Mouse (Mus musculus): ENCODE results near the gene Plekha6. TPM values are rescaled to one million over a fixed set of nuclear protein-coding genes. Genes with fewer than 3 reads are reported as not detected.
"Not testable (repeated sequence)": the region's sequence is repeated elsewhere in the genome, so short reads cannot be mapped to it uniquely, and the experiment has no call there.

The Plekha6 gene
- polyA plus RNA-seq, 1 experiment from 2014 or later, result 2.0 TPM

DNA sequence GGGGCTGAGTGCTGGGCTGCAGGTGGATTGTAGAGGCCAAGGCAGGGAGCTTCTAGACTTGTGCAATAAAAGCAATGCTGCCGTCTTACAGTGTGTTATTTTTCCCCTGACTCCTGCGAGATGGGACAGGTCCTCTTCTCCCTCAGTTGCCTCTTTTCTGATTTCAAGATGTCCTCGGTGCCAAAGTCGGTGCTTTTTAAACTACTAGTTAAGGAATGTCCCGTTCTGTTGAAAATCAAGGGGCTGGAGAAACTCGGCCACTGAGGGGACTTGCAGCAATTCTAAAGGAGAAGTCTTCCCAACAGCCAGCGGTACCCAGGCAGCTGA, 165.6 kb downstream of the Plekha6 start:
- no peak for DNase-seq (ENCODE audit: low spot score)
- H3K27me3 ChIP-seq (ENCODE audit: control insufficient read depth, insufficient read depth, low read length), result peaks cover 2% of the 10 kb centered on the region; the same call in 1 of the 2 replicates
- H3K27ac ChIP-seq (replicated peaks; ENCODE audit: low read depth, low read length), result no peak overlapping the region

DNA sequence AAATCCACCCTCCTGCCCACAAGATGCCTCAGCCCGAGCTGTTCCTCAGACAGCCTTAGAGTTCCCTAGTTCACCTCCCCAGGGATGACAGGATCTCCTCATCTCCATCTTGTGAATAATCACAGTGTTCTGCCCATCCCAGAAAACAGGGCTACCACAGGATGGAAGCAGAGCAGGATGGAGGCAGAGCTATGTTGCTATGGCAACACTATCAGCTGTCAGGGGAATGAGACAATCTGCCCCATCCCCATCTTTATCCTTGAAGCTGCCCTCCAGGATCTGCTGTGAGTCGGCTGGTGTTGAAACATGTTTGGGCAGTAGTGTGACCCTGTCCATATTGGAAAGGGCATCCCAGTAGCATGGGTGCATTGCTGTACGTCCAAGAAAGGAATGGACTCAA, 167.1 kb downstream of the Plekha6 start:
- no peak overlapping the region for H3K9ac ChIP-seq (replicated peaks; ENCODE audit: low read length)
- no peak overlapping the region for H3K4me3 ChIP-seq (ENCODE audit: low read depth, low read length)
- peaks cover 2% of the 10 kb centered on the region; the same call in 1 of the 2 replicates for H3K27me3 ChIP-seq (ENCODE audit: control insufficient read depth, insufficient read depth, low read length)
- H3K4me1 ChIP-seq (ENCODE audit: control insufficient read depth, insufficient read depth, low read length), result no peaks in the 10 kb centered on the region
- no peak for ATAC-seq (replicated peaks; ENCODE audit: insufficient number of reproducible peaks, low FRiP score, low TSS enrichment, low read depth)
- H3K27ac ChIP-seq (replicated peaks; ENCODE audit: low read depth, low read length), result no peak overlapping the region
- no peak overlapping the region for H3K4me2 ChIP-seq (ENCODE audit: low read depth, low read length)
- no peaks in the 10 kb centered on the region for H3K36me3 ChIP-seq (replicated peaks; ENCODE audit: control insufficient read depth, insufficient read depth, low read depth, low read length)
- WGBS, result 61% methylated on average over 3 of the region's 3 CpGs
- no peak for DNase-seq (ENCODE audit: low spot score)
- no peaks in the 10 kb centered on the region for H3K9me3 ChIP-seq (replicated peaks; ENCODE audit: control insufficient read depth, low read length)

More for the DNA sequence above, 165.6 kb downstream of the Plekha6 start:
- Histone ChIP-seq H3K36me3 (replicated peaks; ENCODE audit: control insufficient read depth, insufficient read depth, low read depth, low read length) (no peaks in the 10 kb centered on the region), H3K4me3 (ENCODE audit: low read depth, low read length) (peak overlapping the region; percentile 18), H3K4me1 (ENCODE audit: control insufficient read depth, insufficient read depth, low read length) (no peaks in the 10 kb centered on the region), H3K9ac (replicated peaks; ENCODE audit: low read length) (no peak overlapping the region), H3K4me2 (ENCODE audit: low read depth, low read length) (peak overlapping the region; percentile 49), H3K9me3 (replicated peaks; ENCODE audit: control insufficient read depth, low read length) (no peaks in the 10 kb centered on the region)
- 23% methylated on average over 7 of the region's 7 CpGs for WGBS
- ATAC-seq (replicated peaks; ENCODE audit: insufficient number of reproducible peaks, low FRiP score, low TSS enrichment, low read depth), result no peak

DNA sequence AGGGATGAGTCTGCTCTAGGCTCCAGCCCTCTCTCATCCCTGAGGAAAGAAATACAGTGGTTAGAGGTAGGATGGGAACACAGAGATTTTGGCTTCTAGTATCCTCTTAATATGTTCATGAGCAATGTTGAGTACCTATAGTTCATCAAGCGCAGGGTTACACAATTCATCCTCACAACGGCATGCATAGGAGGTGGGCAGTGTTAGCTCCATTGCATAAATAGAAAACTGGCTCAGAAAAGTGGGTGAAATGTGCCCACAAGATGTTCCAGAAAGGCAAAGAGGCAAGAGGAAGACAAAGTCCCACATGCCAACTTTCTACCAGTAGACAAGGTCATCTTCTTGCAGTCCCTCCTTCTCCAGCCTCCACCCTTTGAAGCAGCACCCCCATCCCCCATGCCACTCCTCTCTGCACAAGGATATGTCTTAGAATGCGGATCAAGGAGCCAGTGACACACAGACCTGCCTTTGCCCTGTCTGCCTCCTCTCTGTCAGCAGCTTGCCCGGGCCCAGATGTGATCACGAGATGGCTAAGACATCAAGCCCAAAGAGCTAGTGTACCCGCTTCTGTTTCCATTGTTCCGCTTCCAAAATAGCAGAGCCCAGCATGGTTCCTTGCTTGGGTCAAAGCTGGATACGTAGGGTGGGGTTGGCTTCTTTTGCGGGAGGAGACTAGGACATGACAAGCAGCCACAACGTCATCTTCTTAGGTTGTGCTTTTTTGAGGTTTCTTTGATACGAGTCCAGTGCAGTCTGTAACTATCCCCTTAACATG, 168.8 kb downstream of the Plekha6 start:
- H3K4me1 ChIP-seq (ENCODE audit: control insufficient read depth, insufficient read depth, low read length), result no peaks in the 10 kb centered on the region
- no peaks in the 10 kb centered on the region for H3K36me3 ChIP-seq (replicated peaks; ENCODE audit: control insufficient read depth, insufficient read depth, low read depth, low read length)
- no peak for DNase-seq (ENCODE audit: low spot score)
- H3K4me2 ChIP-seq (ENCODE audit: low read depth, low read length), result no peak overlapping the region
- no peak overlapping the region for H3K4me3 ChIP-seq (ENCODE audit: low read depth, low read length)
- no peak for ATAC-seq (replicated peaks; ENCODE audit: insufficient number of reproducible peaks, low FRiP score, low TSS enrichment, low read depth)
- H3K9me3 ChIP-seq (replicated peaks; ENCODE audit: control insufficient read depth, low read length), result no peaks in the 10 kb centered on the region
- H3K27me3 ChIP-seq (ENCODE audit: control insufficient read depth, insufficient read depth, low read length), result peaks cover 2% of the 10 kb centered on the region; the same call in 1 of the 2 replicates
- H3K27ac ChIP-seq (replicated peaks; ENCODE audit: low read depth, low read length), result no peak overlapping the region
- H3K9ac ChIP-seq (replicated peaks; ENCODE audit: low read length), result no peak overlapping the region
- WGBS, result 87% methylated on average over 11 of the region's 11 CpGs

DNA sequence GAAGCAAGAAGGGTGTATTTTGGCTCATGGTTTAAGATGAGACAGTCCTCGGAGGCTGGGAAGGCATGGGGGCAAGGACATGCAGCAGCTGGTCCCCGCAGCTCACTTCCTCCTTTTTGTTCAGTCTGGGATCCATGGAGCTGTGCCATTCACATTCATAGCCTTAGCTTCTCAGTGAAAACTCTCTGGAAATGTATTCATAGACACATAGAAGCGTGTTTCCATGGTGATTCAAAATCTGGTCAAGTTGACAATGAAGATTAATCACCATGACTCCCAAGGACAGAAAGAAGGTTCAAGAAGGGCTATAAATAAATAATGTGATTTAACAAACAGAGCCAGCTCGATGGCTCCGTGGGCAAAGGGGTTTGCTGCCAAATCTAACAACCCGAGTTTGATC, 169.9 kb downstream of the Plekha6 start:
- Histone ChIP-seq H3K36me3 (replicated peaks; ENCODE audit: control insufficient read depth, insufficient read depth, low read depth, low read length) (no peaks in the 10 kb centered on the region), H3K4me3 (ENCODE audit: low read depth, low read length) (no peak overlapping the region), H3K4me2 (ENCODE audit: low read depth, low read length) (no peak overlapping the region), H3K27ac (replicated peaks; ENCODE audit: low read depth, low read length) (no peak overlapping the region), H3K9ac (replicated peaks; ENCODE audit: low read length) (no peak overlapping the region), H3K27me3 (ENCODE audit: control insufficient read depth, insufficient read depth, low read length) (peaks cover 2% of the 10 kb centered on the region; the same call in 1 of the 2 replicates), H3K9me3 (replicated peaks; ENCODE audit: control insufficient read depth, low read length) (no peaks in the 10 kb centered on the region), H3K4me1 (ENCODE audit: control insufficient read depth, insufficient read depth, low read length) (no peaks in the 10 kb centered on the region)
- DNase-seq (ENCODE audit: low spot score), result no peak
- 78% methylated on average over 6 of the region's 6 CpGs for WGBS
- no peak for ATAC-seq (replicated peaks; ENCODE audit: insufficient number of reproducible peaks, low FRiP score, low TSS enrichment, low read depth)

DNA sequence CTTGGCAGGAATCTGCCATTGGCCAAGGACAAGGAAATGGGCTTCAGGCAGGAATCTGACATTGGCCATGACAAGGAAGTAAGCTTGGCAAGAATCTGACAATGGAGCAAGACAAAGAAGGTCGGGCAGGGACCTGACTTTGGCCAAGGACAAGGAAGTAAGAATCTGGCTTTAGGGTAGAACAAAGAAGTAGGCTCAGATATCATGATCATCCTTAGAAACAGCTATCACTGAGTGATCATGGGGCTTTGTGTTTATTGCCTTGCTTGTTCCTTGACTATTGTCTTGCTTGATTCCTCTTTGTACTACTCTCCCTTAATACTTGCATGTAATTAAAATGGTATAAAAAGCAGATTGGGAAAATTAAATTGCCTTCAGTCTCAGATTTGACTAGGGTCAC, 176.4 kb downstream of the Plekha6 start:
- not testable (repeated sequence) for DNase-seq (ENCODE audit: low spot score); H3K4me2 ChIP-seq (ENCODE audit: low read depth, low read length); H3K4me3 ChIP-seq (ENCODE audit: low read depth, low read length); ATAC-seq (replicated peaks; ENCODE audit: insufficient number of reproducible peaks, low FRiP score, low TSS enrichment, low read depth); H3K9ac ChIP-seq (replicated peaks; ENCODE audit: low read length); H3K36me3 ChIP-seq (replicated peaks; ENCODE audit: control insufficient read depth, insufficient read depth, low read depth, low read length); H3K27ac ChIP-seq (replicated peaks; ENCODE audit: low read depth, low read length); H3K4me1 ChIP-seq (ENCODE audit: control insufficient read depth, insufficient read depth, low read length); H3K27me3 ChIP-seq (ENCODE audit: control insufficient read depth, insufficient read depth, low read length); H3K9me3 ChIP-seq (replicated peaks; ENCODE audit: control insufficient read depth, low read length)
- WGBS, result 67% methylated on average over 1 of the region's 1 CpGs

DNA sequence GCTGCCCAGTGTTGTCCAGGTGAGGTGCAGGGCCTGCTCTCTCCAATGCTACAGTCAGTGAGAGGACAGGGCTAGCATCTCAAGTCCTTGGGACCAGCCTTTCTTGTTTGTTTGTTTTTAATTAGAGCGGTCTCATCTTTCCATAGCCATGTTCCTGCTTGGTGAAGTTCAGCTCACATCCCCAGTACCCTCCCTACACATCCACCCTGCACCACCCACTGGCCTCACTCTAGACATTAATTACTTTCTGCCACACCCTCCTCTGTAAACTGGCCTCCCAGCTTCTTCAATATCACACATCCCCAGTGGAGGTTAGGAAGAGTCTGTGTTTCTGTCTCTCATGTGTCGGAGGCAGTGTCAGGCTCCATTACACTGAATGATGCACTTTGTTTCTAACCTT, 180.3 kb downstream of the Plekha6 start:
- ATAC-seq (replicated peaks; ENCODE audit: insufficient number of reproducible peaks, low FRiP score, low TSS enrichment, low read depth) (no peak), DNase-seq (ENCODE audit: low spot score) (no peak)
- Histone ChIP-seq H3K36me3 (replicated peaks; ENCODE audit: control insufficient read depth, insufficient read depth, low read depth, low read length) (no peaks in the 10 kb centered on the region), H3K9me3 (replicated peaks; ENCODE audit: control insufficient read depth, low read length) (no peaks in the 10 kb centered on the region), H3K4me1 (ENCODE audit: control insufficient read depth, insufficient read depth, low read length) (no peaks in the 10 kb centered on the region), H3K4me3 (ENCODE audit: low read depth, low read length) (no peak overlapping the region), H3K4me2 (ENCODE audit: low read depth, low read length) (no peak overlapping the region), H3K27me3 (ENCODE audit: control insufficient read depth, insufficient read depth, low read length) (no peaks in the 10 kb centered on the region), H3K27ac (replicated peaks; ENCODE audit: low read depth, low read length) (no peak overlapping the region), H3K9ac (replicated peaks; ENCODE audit: low read length) (no peak overlapping the region)
- WGBS, result 93% methylated on average over 2 of the region's 2 CpGs

DNA sequence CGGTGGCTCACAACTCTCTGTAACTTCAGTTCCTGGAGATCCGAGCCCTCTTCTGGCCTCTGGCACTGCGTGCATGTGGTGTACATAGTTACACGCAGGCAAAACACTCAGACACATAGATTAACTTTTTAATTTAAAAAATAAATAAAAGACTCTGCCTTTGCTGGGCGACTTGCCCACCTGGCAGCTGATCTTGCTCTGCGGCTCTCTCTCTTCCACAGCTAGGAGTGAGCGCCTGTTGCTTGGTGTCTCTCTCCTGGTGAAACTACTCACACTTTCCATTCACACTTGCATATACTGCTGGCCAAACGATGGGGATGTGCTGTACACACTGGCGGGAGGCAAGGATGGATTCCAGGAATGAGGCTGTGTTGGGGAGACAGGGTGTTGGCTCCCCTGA, 182.5 kb downstream of the Plekha6 start:
- DNase-seq (ENCODE audit: low spot score) (no peak), ATAC-seq (replicated peaks; ENCODE audit: insufficient number of reproducible peaks, low FRiP score, low TSS enrichment, low read depth) (no peak)
- 90% methylated on average over 9 of the region's 9 CpGs for WGBS
- no peaks in the 10 kb centered on the region for H3K9me3 ChIP-seq (replicated peaks; ENCODE audit: control insufficient read depth, low read length)
- H3K4me1 ChIP-seq (ENCODE audit: control insufficient read depth, insufficient read depth, low read length), result no peaks in the 10 kb centered on the region
- no peaks in the 10 kb centered on the region for H3K27me3 ChIP-seq (ENCODE audit: control insufficient read depth, insufficient read depth, low read length)
- H3K4me2 ChIP-seq (ENCODE audit: low read depth, low read length), result no peak overlapping the region
- no peak overlapping the region for H3K27ac ChIP-seq (replicated peaks; ENCODE audit: low read depth, low read length)
- H3K4me3 ChIP-seq (ENCODE audit: low read depth, low read length), result no peak overlapping the region
- H3K36me3 ChIP-seq (replicated peaks; ENCODE audit: control insufficient read depth, insufficient read depth, low read depth, low read length), result no peaks in the 10 kb centered on the region
- no peak overlapping the region for H3K9ac ChIP-seq (replicated peaks; ENCODE audit: low read length)

DNA sequence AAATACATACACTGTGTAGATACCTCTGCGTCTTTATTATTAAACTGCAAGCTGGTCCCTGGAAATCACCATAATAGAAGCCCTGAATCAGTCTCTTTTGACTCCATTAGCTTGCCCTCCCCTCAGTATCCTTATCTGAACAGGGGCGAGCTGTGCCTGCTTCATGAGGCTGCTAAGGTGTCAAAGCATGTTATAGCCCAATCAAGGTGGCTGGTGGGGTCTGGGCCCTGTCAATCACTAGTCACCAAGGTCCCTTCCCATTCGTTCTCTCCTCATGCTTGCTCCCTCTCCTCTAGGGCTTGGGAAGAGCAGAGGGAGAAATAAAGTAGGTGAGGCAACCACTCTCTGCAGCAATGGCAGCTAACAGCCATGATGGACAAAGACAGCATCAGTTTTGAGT, 183.2 kb downstream of the Plekha6 start:
- H3K27ac ChIP-seq (replicated peaks; ENCODE audit: low read depth, low read length), result no peak overlapping the region
- 78% methylated on average over 3 of the region's 3 CpGs for WGBS
- no peaks in the 10 kb centered on the region for H3K4me1 ChIP-seq (ENCODE audit: control insufficient read depth, insufficient read depth, low read length)
- H3K27me3 ChIP-seq (ENCODE audit: control insufficient read depth, insufficient read depth, low read length), result no peaks in the 10 kb centered on the region
- ATAC-seq (replicated peaks; ENCODE audit: insufficient number of reproducible peaks, low FRiP score, low TSS enrichment, low read depth) (no peak), DNase-seq (ENCODE audit: low spot score) (no peak)
- H3K36me3 ChIP-seq (replicated peaks; ENCODE audit: control insufficient read depth, insufficient read depth, low read depth, low read length), result no peaks in the 10 kb centered on the region
- H3K4me3 ChIP-seq (ENCODE audit: low read depth, low read length), result no peak overlapping the region
- H3K4me2 ChIP-seq (ENCODE audit: low read depth, low read length), result no peak overlapping the region
- H3K9ac ChIP-seq (replicated peaks; ENCODE audit: low read length), result no peak overlapping the region
- no peaks in the 10 kb centered on the region for H3K9me3 ChIP-seq (replicated peaks; ENCODE audit: control insufficient read depth, low read length)
